Mouse (Mus musculus): ENCODE data around the gene 4930523C07Rik.

DNA sequence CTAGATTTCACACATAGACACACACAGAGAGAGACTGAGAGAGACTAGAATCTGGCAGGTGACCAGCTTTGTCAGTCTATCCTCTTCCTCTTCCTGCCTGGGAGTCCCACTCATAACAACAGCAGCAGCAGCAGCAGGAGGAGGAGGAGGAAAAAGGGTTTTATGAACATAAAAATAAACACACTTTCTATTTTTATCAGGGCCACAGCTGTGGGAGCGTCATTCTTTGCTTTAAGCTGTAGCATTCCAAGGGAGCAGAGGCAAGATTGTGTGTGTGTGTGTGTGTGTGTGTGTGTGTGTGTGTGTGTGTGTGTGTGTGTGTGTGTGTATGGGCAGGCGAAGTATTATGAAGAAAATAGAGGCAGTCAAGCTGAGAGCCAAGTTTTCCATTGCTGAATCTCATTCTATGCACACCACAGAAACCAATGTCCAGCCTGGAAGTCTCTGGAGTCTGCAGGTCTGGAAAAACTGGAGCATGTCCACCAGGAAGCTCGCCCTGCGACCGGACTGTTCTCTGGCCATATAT, 7.1 kb upstream of the 4930523C07Rik start:
- TF ChIP-seq POLR2A (IDR thresholded peaks at IDR 0.05; ENCODE audit: borderline replicate concordance, low read depth, low read length), result no peak
- TF ChIP-seq CTCF (IDR thresholded peaks at IDR 0.05; ENCODE audit: low read depth, low read length), result no peak
